Mouse (Mus musculus) stomach, postnatal 0 days (tissue): ENCODE data around the gene Gypa. TPM values are rescaled to one million over a fixed set of nuclear protein-coding genes. Genes with fewer than 3 reads are reported as not detected.

Experiments used
- ATAC-seq: fragments of 200-750 bp; cut with Nextera tagmentation; 2 replicates; pipeline ENCODE4 v1.8.0; 2017; ENCODE audit not compliant: low FRiP score, low TSS enrichment
- DNase-seq: peaks from one replicate; pipeline ENCODE4 v3.0.0-alpha.2; 2016; ENCODE audit warnings: low spot score
- H3K27ac ChIP-seq: fragments of 300-500 bp; sonication (generic); replicated peaks from 2 replicates; pipeline ENCODE4 v1.5.1; 2014; ENCODE audit warnings: mild to moderate bottlenecking, control low read depth
- H3K27me3 ChIP-seq: fragments of 300-500 bp; sonication (generic); 2 replicates; pipeline ENCODE4 v1.6.1; 2014; ENCODE audit warnings: low read length; ENCODE audit not compliant: control insufficient read depth, insufficient read depth
- H3K36me3 ChIP-seq: fragments of 300-500 bp; sonication (generic); 2 replicates; pipeline ENCODE4 v1.6.1; 2014; ENCODE audit warnings: low read length, mixed read lengths; ENCODE audit not compliant: control insufficient read depth, insufficient read depth
- H3K4me1 ChIP-seq: fragments of 300-500 bp; sonication (generic); replicated peaks from 2 replicates; pipeline ENCODE4 v1.6.1; 2014; ENCODE audit warnings: antibody characterized with exemption; ENCODE audit not compliant: control insufficient read depth, insufficient read depth
- H3K4me2 ChIP-seq: fragments of 300-500 bp; sonication (generic); replicated peaks from 2 replicates; pipeline ENCODE4 v1.6.1; 2014; ENCODE audit warnings: low read depth, mild to moderate bottlenecking, control low read depth, moderate library complexity
- H3K4me3 ChIP-seq: fragments of 300-500 bp; sonication (generic); 2 replicates; pipeline ENCODE4 v1.5.1; 2014; ENCODE audit warnings: low read depth, low read length, control low read depth
- H3K9ac ChIP-seq: fragments of 300-500 bp; sonication (generic); 2 replicates; pipeline ENCODE4 v1.6.1; 2014; ENCODE audit warnings: mild to moderate bottlenecking, low read length, control low read depth, mixed read lengths
- H3K9me3 ChIP-seq: fragments of 300-500 bp; sonication (generic); 2 replicates; pipeline ENCODE4 v1.6.1; 2016; ENCODE audit warnings: low read length; ENCODE audit not compliant: control insufficient read depth
- CTCF ChIP-seq: IDR thresholded peaks from 2 replicates; pipeline ENCODE4 v1.5.1; 2016; ENCODE audit warnings: antibody characterized with exemption, low read depth, mild to moderate bottlenecking, moderate library complexity
- EP300 ChIP-seq: optimal IDR thresholded peaks from 2 replicates; pipeline ENCODE3; 2016; ENCODE audit warnings: antibody characterized with exemption
- WGBS: fragments of 180-500 bp; shearing (Covaris S2); extraction: QIAGEN DNeasy Blood & Tissue Kit; methylation state at CpG from one replicate; pipeline ENCODE4 v1.1.7; 2014; 5-methylcytosine and 5-hydroxymethylcytosine counted together
- polyA plus RNA-seq: library from polyadenylated mRNA; unstranded; fragments of >200 nt; fragmentation: Nextera tagmentation; extraction: Ambion mirVana; gene quantifications from 2 replicates; pipeline ENCODE4 v1.2.1, GENCODE M21; 2015

Gypa gene
- polyA plus RNA-seq, 1 experiment from 2014 or later: 0.55 TPM

- TF ChIP-seq CTCF (peak; percentile 30), EP300 (no peak)
- no peak overlapping the region for H3K27ac ChIP-seq
- no peaks in the 10 kb centered on the region for H3K36me3 ChIP-seq
- no peak overlapping the region for H3K9ac ChIP-seq
- no peak overlapping the region for H3K4me2 ChIP-seq
- H3K4me1 ChIP-seq: no peaks in the 10 kb centered on the region
- no peak overlapping the region for H3K4me3 ChIP-seq
- no peaks in the 10 kb centered on the region for H3K9me3 ChIP-seq
- H3K27me3 ChIP-seq: no peaks in the 10 kb centered on the region
- WGBS: 30% methylated on average over 7 of the region's 7 CpGs
- ATAC-seq (no peak), DNase-seq (no peak)
Observed at GRCm38 (mm10) chr8:80474971-80475370, 18.6 kb upstream of the Gypa start.

DNA sequence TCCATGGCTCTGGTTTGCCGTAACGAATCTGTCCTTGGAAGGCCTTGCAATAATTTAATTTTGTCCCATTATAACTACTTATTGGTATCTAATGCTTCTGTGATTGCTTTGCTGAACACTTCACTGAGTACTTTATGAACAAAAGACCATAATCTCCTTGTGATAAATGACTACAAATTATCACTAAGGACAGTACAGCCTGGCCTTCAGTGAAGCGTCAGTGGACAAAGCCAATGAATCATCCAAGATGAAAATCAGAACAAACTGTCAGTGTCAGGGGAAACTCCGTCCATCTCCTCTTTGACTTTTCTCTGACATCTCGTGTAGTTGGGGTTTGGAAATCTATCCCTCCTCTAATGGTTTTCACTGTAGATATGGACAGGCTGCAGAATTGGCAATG, 15.4 kb upstream of the Gypa start:
- WGBS: 79% methylated on average over 5 of the region's 5 CpGs
- no peak overlapping the region for H3K4me2 ChIP-seq
- H3K27ac ChIP-seq: no peak overlapping the region
- ATAC-seq (no peak), DNase-seq (no peak)
- no peaks in the 10 kb centered on the region for H3K9me3 ChIP-seq
- TF ChIP-seq EP300 (no peak), CTCF (no peak)
- no peaks in the 10 kb centered on the region for H3K27me3 ChIP-seq
- no peak overlapping the region for H3K4me3 ChIP-seq
- H3K36me3 ChIP-seq: no peaks in the 10 kb centered on the region
- no peaks in the 10 kb centered on the region for H3K4me1 ChIP-seq
- no peak overlapping the region for H3K9ac ChIP-seq

DNA sequence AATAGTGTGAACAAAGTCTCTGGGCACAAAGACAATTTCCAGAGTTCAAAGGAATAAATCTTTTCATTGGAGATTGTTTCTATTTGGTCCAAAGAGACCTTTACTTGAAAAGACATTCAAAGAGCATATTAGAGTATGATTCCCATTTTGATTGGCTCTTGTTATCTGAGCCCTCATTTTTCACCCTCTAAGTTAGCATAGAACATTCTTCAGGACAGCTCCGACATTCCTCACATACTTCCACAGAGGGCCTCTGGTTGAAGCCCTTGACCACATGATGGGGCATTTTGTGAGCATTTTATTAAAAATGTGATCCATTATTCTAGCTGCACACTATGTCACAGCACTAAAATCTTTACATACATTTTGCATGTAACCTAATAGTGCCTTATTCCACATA, 14.5 kb upstream of the Gypa start:
- no peak for DNase-seq
- H3K4me2 ChIP-seq: no peak overlapping the region
- H3K4me1 ChIP-seq: no peaks in the 10 kb centered on the region
- H3K27ac ChIP-seq: no peak overlapping the region
- no peak overlapping the region for H3K4me3 ChIP-seq
- H3K9ac ChIP-seq: no peak overlapping the region
- whole genome bisulfite sequencing: 45% methylated on average over 1 of the region's 1 CpGs
- TF ChIP-seq EP300: no peak
- H3K9me3 ChIP-seq: no peaks in the 10 kb centered on the region
- no peak for ATAC-seq
- H3K36me3 ChIP-seq: no peaks in the 10 kb centered on the region
- no peaks in the 10 kb centered on the region for H3K27me3 ChIP-seq

GRCm38 (mm10) chr8:80482173-80482572, 11.4 kb upstream of the Gypa start:
- no peak for ATAC-seq
- TF ChIP-seq CTCF (no peak), EP300 (no peak)

GRCm38 (mm10) chr8:80482822-80483774, 10.5 kb upstream of the Gypa start:
- no peaks in the 10 kb centered on the region for H3K4me1 ChIP-seq
- H3K4me2 ChIP-seq: peak overlapping the region; percentile 49
- H3K27ac ChIP-seq: no peak overlapping the region
- 20% methylated on average over 16 of the region's 16 CpGs for WGBS
- H3K9me3 ChIP-seq: no peaks in the 10 kb centered on the region
- H3K4me3 ChIP-seq: 0 out of 2 replicates have a peak overlapping the region, but pooled peaks have one; percentile 10
- no peak for TF ChIP-seq EP300
- TF ChIP-seq CTCF: peak; percentile 77
- DNase-seq (peak; percentile 19), ATAC-seq (no peak)
- no peaks in the 10 kb centered on the region for H3K27me3 ChIP-seq
- no peaks in the 10 kb centered on the region for H3K36me3 ChIP-seq
- H3K9ac ChIP-seq: no peak overlapping the region

More at GRCm38 (mm10) chr8:80482173-80482572, 11.4 kb upstream of the Gypa start:
- Histone ChIP-seq H3K36me3 (no peaks in the 10 kb centered on the region), H3K9me3 (no peaks in the 10 kb centered on the region), H3K27me3 (no peaks in the 10 kb centered on the region), H3K9ac (no peak overlapping the region), H3K4me1 (no peaks in the 10 kb centered on the region), H3K4me2 (no peak overlapping the region), H3K4me3 (no peak overlapping the region), H3K27ac (no peak overlapping the region)
- WGBS: 52% methylated on average over 6 of the region's 6 CpGs
- no peak for DNase-seq

DNA sequence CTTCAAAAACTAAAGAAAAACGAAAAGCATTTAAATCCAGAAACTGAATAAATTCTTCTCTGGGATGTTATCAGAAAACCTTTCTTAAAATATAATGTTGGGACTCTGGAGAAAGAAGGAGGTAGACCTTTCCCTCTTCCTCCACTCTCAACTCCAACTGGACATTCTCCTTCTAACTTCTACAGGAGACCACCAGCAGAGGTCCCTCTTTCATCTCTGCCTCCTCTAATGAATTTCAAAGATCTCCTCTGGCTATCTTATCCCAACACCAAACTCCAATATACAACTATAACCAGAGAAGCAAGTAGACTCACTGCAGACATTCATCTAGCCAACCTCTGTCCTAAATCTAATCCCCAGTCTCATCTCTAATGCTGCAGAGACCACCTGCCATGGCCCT, 2.0 kb upstream of the Gypa start:
- Histone ChIP-seq H3K4me2 (no peak overlapping the region), H3K9ac (no peak overlapping the region), H3K9me3 (no peaks in the 10 kb centered on the region), H3K27me3 (no peaks in the 10 kb centered on the region), H3K4me1 (no peaks in the 10 kb centered on the region; the same call in 1 of the 2 replicates), H3K4me3 (no peak overlapping the region), H3K27ac (no peak overlapping the region), H3K36me3 (no peaks in the 10 kb centered on the region)
- ATAC-seq (no peak), DNase-seq (no peak)
- WGBS: 33% methylated on average over 1 of the region's 1 CpGs
- TF ChIP-seq CTCF: peak; percentile 25; the same call in 1 of the 2 replicates
- no peak for TF ChIP-seq EP300
